Mouse (Mus musculus): ENCODE data around the gene Slc19a1. TPM values are rescaled to one million over a fixed set of nuclear protein-coding genes. Genes with fewer than 3 reads are reported as not detected.
A peak's percentile ranks its signal among the peaks of the same experiment; 100 is the strongest.

Gene Slc19a1
- 41.6 and 49.8 TPM in 2 replicates for total RNA-seq (2014; rRNA removed)
- 45.5 and 48.6 TPM in 2 replicates for polyA plus RNA-seq (2015; fragmentation: Nextera tagmentation; extraction: Ambion mirVana)

DNA sequence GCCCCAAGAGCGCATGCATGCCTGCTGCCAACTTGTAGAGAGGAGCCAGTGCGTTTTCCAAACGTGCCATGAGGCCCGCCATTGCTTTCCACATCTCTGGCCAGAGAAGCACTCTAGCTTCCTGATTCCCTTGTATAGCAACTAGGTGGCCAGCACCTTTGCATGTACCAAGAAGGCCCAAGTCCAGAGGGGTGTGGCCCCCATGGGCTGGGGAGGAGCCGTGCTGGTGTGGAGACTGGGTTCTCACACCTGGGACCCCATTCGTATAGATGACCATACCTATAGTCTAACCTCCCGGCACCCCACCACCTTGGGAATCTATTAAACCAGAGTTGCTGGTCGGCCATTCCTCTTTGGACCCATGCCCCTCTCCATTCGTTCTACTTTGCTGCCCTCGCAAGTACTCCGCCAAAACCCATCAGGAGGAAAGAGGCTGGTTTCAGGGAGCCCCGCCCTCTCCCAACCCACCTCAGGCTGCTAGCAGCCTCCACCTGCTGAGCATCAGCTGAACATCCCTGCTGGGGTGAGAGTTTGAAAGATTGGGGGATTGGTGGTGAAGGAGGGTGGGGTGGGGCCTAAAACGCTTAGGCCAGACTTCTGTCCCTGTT, at the start of gene Slc19a1:
Gene Slc19a1, plus strand, starts transcription at position 474 of the 608 bp plus-strand sequence.
- Histone ChIP-seq H3K4me2 (ENCODE audit: low read depth, low read length) (peak within 1 kb of the TSS; percentile 95), H3K4me3 (ENCODE audit: low read length) (peak within 1 kb of the TSS; percentile 63), H3K9ac (replicated peaks; ENCODE audit: low read length) (peak within 1 kb of the TSS; percentile 79), H3K27ac (peak within 1 kb of the TSS; percentile 85), H3K36me3 (ENCODE audit: insufficient read depth, low read length) (no peaks in the 10 kb centered on the region), H3K27me3 (ENCODE audit: insufficient read depth, low read length) (no peaks in the 10 kb centered on the region), H3K9me3 (ENCODE audit: low read length) (no peaks in the 10 kb centered on the region), H3K4me1 (ENCODE audit: insufficient read depth, low read length) (peaks cover 20% of the 10 kb centered on the region; the same call in 1 of the 2 replicates)
- WGBS: 45% methylated on average over 13 of the region's 13 CpGs
- DNase-seq (ENCODE audit: low spot score) (peak; percentile 29), ATAC-seq (0 out of 2 replicates have a peak, but pooled peaks have one; percentile 2)
- no peak for TF ChIP-seq CTCF (IDR thresholded peaks at IDR 0.05; ENCODE audit: low read depth)

DNA sequence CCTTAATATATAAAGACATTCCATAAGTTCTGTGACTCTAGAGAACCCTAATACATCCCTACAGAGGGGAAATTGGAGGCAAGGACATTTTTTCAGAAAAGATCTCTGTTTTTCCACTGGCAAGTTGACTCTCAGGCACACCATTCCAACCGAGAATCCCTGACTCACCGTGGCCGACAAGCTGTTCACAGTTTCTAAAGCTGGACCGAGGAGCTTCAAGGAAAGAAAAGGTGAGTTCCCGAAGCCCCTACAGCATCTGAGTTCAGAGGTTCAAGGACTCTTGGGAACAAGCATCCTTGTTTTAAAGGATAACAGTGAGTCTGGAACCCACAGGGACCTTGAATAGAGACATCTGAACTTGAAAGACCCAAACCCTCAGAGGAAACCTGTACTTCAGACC, 43.5 kb upstream of the Slc19a1 start:
- Histone ChIP-seq H3K4me3 (ENCODE audit: low read length) (no peak overlapping the region), H3K9me3 (ENCODE audit: low read length) (no peaks in the 10 kb centered on the region), H3K4me2 (ENCODE audit: low read depth, low read length) (no peak overlapping the region), H3K27me3 (ENCODE audit: insufficient read depth, low read length) (no peaks in the 10 kb centered on the region), H3K4me1 (ENCODE audit: insufficient read depth, low read length) (no peaks in the 10 kb centered on the region), H3K9ac (replicated peaks; ENCODE audit: low read length) (no peak overlapping the region), H3K36me3 (ENCODE audit: insufficient read depth, low read length) (no peaks in the 10 kb centered on the region), H3K27ac (no peak overlapping the region)
- 92% methylated on average over 5 of the region's 5 CpGs for whole genome bisulfite sequencing
- DNase-seq (ENCODE audit: low spot score): no peak
- TF ChIP-seq CTCF (IDR thresholded peaks at IDR 0.05; ENCODE audit: low read depth): no peak
- no peak for ATAC-seq

DNA sequence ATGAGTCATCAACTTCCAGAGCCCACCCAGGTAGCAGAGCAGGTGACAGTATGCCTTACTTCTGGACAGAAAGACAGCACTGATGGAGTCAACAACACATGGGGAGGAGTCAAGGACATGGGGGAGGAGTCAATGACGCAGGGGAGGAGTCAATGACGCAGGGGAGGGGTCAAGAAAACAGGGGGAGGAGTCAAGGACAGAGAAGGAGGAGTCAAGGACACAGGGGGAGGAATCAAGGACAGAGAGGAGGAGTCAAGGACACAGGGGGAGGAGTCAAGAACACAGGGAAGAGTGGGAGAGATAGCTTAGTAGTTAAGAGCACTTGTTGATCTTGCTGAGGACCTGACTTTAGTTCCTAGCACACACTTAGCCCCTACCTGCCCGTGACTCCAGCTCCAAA, 39.6 kb upstream of the Slc19a1 start:
- ATAC-seq (no peak), DNase-seq (ENCODE audit: low spot score) (no peak)
- 53% methylated on average over 3 of the region's 3 CpGs for WGBS
- no peaks in the 10 kb centered on the region for H3K4me1 ChIP-seq (ENCODE audit: insufficient read depth, low read length)
- no peaks in the 10 kb centered on the region for H3K36me3 ChIP-seq (ENCODE audit: insufficient read depth, low read length)
- no peaks in the 10 kb centered on the region for H3K9me3 ChIP-seq (ENCODE audit: low read length)
- H3K4me2 ChIP-seq (ENCODE audit: low read depth, low read length): no peak overlapping the region
- H3K27me3 ChIP-seq (ENCODE audit: insufficient read depth, low read length): no peaks in the 10 kb centered on the region
- H3K4me3 ChIP-seq (ENCODE audit: low read length): no peak overlapping the region
- TF ChIP-seq CTCF (IDR thresholded peaks at IDR 0.05; ENCODE audit: low read depth): no peak
- H3K9ac ChIP-seq (replicated peaks; ENCODE audit: low read length): no peak overlapping the region
- H3K27ac ChIP-seq: no peak overlapping the region

DNA sequence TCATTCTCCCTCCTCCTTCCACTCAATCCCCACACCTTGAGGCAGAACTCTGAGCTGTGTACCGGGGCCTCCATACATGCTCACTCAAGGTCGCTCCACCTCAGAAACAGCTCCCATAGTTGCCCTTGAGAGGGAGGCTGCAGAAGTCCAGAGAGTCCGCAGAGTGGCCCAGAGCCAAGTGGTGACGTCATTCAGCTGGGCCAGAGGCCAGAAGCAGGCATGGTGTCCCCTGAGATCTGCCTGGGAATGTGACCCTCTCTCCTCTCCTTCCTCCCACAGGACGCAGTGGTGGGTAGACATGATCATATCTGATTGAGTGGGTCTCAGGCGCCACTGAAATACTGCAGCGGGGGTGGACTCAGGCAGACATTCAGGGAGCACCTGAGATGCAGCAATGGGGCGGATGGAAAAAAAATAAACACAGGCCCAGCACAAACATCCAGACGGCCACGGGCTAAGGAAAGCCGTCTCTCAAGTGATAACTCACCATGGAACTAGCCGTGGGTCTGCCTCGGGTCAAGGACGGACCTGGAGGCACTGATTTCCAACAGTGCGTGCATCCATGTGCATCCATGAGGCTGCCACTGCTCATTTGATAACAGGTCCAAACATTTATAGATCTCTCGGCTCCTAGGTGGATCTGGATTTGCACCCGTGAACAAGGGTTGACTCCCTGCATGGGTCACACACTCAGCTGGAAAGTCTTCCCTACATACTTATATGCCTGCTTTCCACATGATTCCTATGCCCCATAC, 34.1 kb upstream of the Slc19a1 start:
- Histone ChIP-seq H3K27ac (no peak overlapping the region), H3K4me1 (ENCODE audit: insufficient read depth, low read length) (no peaks in the 10 kb centered on the region), H3K4me3 (ENCODE audit: low read length) (no peak overlapping the region), H3K9ac (replicated peaks; ENCODE audit: low read length) (no peak overlapping the region), H3K4me2 (ENCODE audit: low read depth, low read length) (no peak overlapping the region), H3K9me3 (ENCODE audit: low read length) (no peaks in the 10 kb centered on the region), H3K36me3 (ENCODE audit: insufficient read depth, low read length) (no peaks in the 10 kb centered on the region), H3K27me3 (ENCODE audit: insufficient read depth, low read length) (no peaks in the 10 kb centered on the region)
- DNase-seq (ENCODE audit: low spot score) (peak; percentile 66), ATAC-seq (peak; percentile 64; the same call in 1 of the 2 replicates)
- 56% methylated on average over 17 of the region's 17 CpGs for WGBS
- no peak for TF ChIP-seq CTCF (IDR thresholded peaks at IDR 0.05; ENCODE audit: low read depth)

DNA sequence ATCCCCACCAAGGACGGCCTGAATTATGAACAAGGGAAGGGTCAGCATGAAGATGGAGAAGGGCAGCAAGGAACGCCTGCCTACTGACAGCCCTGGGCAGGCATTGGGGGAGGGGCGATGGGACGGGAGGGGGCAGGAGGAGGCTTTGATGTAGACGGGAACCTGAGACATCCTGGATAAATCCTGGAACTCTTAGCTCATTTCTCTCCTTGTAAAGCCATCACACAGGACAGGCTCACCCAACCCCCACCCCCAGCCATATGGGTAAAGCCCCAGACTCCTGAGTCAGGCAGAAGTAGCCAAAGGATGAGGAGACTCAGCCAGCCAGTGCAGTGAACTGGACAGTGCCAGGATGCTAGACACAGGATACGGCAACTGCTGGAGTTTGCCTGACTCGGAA, 27.1 kb upstream of the Slc19a1 start:
- H3K9me3 ChIP-seq (ENCODE audit: low read length): no peaks in the 10 kb centered on the region
- ATAC-seq (no peak; the same call in 1 of the 2 replicates), DNase-seq (ENCODE audit: low spot score) (peak; percentile 51)
- H3K4me3 ChIP-seq (ENCODE audit: low read length): no peak overlapping the region
- no peak for TF ChIP-seq CTCF (IDR thresholded peaks at IDR 0.05; ENCODE audit: low read depth)
- no peaks in the 10 kb centered on the region for H3K27me3 ChIP-seq (ENCODE audit: insufficient read depth, low read length)
- H3K36me3 ChIP-seq (ENCODE audit: insufficient read depth, low read length): no peaks in the 10 kb centered on the region
- H3K4me1 ChIP-seq (ENCODE audit: insufficient read depth, low read length): peaks cover 11% of the 10 kb centered on the region
- H3K4me2 ChIP-seq (ENCODE audit: low read depth, low read length): no peak overlapping the region
- no peak overlapping the region for H3K9ac ChIP-seq (replicated peaks; ENCODE audit: low read length)
- H3K27ac ChIP-seq: no peak overlapping the region
- WGBS: 35% methylated on average over 7 of the region's 7 CpGs

DNA sequence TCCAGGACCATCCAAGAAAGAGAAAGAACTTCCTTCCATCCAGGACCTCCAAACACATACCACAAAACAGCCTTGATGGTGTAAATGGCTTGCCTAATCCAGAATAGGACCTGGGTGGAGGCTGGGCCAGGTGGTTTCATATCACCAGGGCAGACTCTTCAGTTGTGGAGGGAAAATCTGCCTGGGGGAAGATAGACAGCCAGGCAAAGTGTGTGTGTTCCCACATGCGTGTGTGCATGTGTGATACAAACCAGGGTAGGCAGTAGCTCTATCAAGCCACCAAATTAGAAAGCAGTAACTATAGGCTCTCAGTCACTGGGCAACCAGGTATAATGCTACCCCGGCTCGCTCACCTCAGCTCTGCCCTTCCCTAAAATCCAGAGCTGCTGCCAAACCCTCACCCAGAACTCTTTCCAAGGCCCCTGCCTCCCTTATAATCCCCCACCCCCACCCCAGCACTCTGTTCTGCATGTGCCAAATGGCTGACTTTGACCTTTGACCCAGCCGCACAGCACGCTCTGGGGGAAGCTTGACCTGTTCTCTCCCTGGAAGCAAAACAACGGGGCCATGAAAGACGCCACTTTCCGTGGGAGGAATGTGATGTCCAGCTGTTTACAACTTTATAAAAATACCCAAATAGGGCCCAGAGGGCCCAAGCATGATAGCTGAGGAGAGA, 24.5 kb upstream of the Slc19a1 start:
- Histone ChIP-seq H3K36me3 (ENCODE audit: insufficient read depth, low read length) (no peaks in the 10 kb centered on the region), H3K9me3 (ENCODE audit: low read length) (no peaks in the 10 kb centered on the region), H3K4me3 (ENCODE audit: low read length) (no peak overlapping the region), H3K27me3 (ENCODE audit: insufficient read depth, low read length) (no peaks in the 10 kb centered on the region), H3K4me1 (ENCODE audit: insufficient read depth, low read length) (peaks cover 11% of the 10 kb centered on the region), H3K4me2 (ENCODE audit: low read depth, low read length) (no peak overlapping the region), H3K27ac (peak overlapping the region; percentile 74), H3K9ac (replicated peaks; ENCODE audit: low read length) (0 out of 2 replicates have a peak overlapping the region, but pooled peaks have one; percentile 33)
- peak; percentile 21; the same call in 1 of the 2 replicates for ATAC-seq
- WGBS: 29% methylated on average over 8 of the region's 8 CpGs
- DNase-seq (ENCODE audit: low spot score): peak; percentile 35
- no peak for TF ChIP-seq CTCF (IDR thresholded peaks at IDR 0.05; ENCODE audit: low read depth)
